Mouse (Mus musculus): ENCODE results near the gene Slc20a1. TPM values are rescaled to one million over a fixed set of nuclear protein-coding genes. Genes with fewer than 3 reads are reported as not detected.

The Slc20a1 gene
- 37.7 and 50.7 TPM in 2 replicates for polyA plus RNA-seq (2012; rRNA removed)
- 42.7 and 49.2 TPM in 2 replicates for polyA plus RNA-seq (2014; fragmentation: Nextera tagmentation; extraction: Ambion mirVana)

- peak within 1 kb of the TSS; percentile 73 for H3K27ac ChIP-seq
- peaks cover 27 to 31% of the 10 kb centered on the region in 2 experiments for H3K4me1 ChIP-seq (replicated peaks; ENCODE audit: control insufficient read depth in 2 of 2, insufficient read depth in 2 of 2, low read length in 1 of 2)
- ATAC-seq (ENCODE audit: insufficient read depth) (peak; percentile 98), DNase-seq (ENCODE audit: low read depth in 3 of 3, low spot score in 3 of 3) (peak; percentile 97 to 98 (median 97))
- TF ChIP-seq CTCF (IDR thresholded peaks at IDR 0.05; ENCODE audit: low read depth) = no peak
- no peak for TF ChIP-seq EP300 (IDR thresholded peaks at IDR 0.05; ENCODE audit: low read depth)
- no peaks in the 10 kb centered on the region for H3K27me3 ChIP-seq (ENCODE audit: control insufficient read depth, insufficient read depth, low read length)
- peaks cover 44% of the 10 kb centered on the region for H3K36me3 ChIP-seq (replicated peaks; ENCODE audit: control insufficient read depth, insufficient read depth, low read depth)
- H3K9me3 ChIP-seq (ENCODE audit: control insufficient read depth, low read length) = no peaks in the 10 kb centered on the region
- peak within 1 kb of the TSS; percentile 80 to 83 for H3K4me3 ChIP-seq (ENCODE audit: insufficient read depth in 1 of 2, low read depth in 2 of 2, low read length in 2 of 2)
- under 1% methylated on average over 96 of the region's 96 CpGs for WGBS (ENCODE audit: insufficient replicate concordance)
- peak within 1 kb of the TSS; percentile 93 for H3K9ac ChIP-seq (replicated peaks)
- H3K4me2 ChIP-seq (ENCODE audit: low read depth) = peak within 1 kb of the TSS; percentile 95
Observed at GRCm38 (mm10) chr2:129198436-129199327, at the start of gene Slc20a1. TSS of gene Slc20a1 (plus strand) at chr2:129198764.

DNA sequence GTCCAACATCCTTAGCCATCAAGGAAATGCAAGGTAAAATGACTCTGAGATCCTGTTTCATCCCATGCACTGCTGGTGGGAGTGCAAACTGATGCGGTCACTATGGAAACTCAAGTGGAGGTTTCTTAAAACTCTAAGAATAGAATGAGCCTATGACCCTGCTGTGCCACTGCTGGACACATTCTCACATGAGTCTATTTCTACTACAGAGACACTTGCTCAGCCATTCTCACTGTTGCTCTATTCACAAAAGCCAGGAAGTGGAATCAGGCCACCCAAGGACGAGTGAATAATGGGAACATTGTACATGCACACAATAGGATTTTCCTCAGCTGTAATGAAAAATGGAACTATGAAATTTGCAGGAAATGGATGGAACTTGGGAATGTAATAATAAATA is 49.7 kb upstream of the Slc20a1 start:
- WGBS (ENCODE audit: insufficient replicate concordance) = 54% methylated on average over 2 of the region's 2 CpGs
- Histone ChIP-seq H3K27ac (no peak overlapping the region), H3K9me3 (ENCODE audit: control insufficient read depth, low read length) (no peaks in the 10 kb centered on the region), H3K4me3 (ENCODE audit: insufficient read depth in 1 of 2, low read depth in 2 of 2, low read length in 2 of 2) (no peak overlapping the region), H3K36me3 (replicated peaks; ENCODE audit: control insufficient read depth, insufficient read depth, low read depth) (no peaks in the 10 kb centered on the region), H3K4me2 (ENCODE audit: low read depth) (no peak overlapping the region), H3K4me1 (replicated peaks; ENCODE audit: control insufficient read depth in 2 of 2, insufficient read depth in 2 of 2, low read length in 1 of 2) (no peaks in the 10 kb centered on the region), H3K27me3 (ENCODE audit: control insufficient read depth, insufficient read depth, low read length) (no peaks in the 10 kb centered on the region), H3K9ac (replicated peaks) (no peak overlapping the region)
- ATAC-seq (ENCODE audit: insufficient read depth) (no peak), DNase-seq (ENCODE audit: low read depth in 3 of 3, low spot score in 3 of 3) (no peak)
- no peak for TF ChIP-seq EP300 (IDR thresholded peaks at IDR 0.05; ENCODE audit: low read depth)
- no peak for TF ChIP-seq CTCF (IDR thresholded peaks at IDR 0.05; ENCODE audit: low read depth)

DNA sequence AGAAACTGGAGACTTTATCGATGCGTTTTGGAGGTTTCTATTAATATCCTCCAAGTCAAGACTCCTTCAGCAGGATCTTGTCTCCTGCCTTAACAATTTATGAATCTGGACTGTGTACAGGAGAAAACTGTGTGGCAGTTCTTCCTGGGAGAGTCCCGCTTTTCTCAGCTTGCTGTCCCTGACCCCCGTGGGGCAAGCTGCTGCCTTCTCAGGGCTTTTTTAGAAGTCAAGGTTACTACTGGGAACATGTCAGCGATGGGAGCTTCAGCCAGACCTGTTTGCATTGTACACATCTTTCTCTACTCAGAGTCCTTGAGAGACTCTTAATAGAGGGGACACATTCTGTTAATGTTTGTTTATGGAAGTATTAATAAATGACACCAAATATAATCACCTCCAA is 48.2 kb upstream of the Slc20a1 start:
- Histone ChIP-seq H3K9ac (replicated peaks) (no peak overlapping the region), H3K27ac (no peak overlapping the region), H3K36me3 (replicated peaks; ENCODE audit: control insufficient read depth, insufficient read depth, low read depth) (no peaks in the 10 kb centered on the region), H3K27me3 (ENCODE audit: control insufficient read depth, insufficient read depth, low read length) (no peaks in the 10 kb centered on the region), H3K4me3 (ENCODE audit: insufficient read depth in 1 of 2, low read depth in 2 of 2, low read length in 2 of 2) (no peak overlapping the region), H3K4me2 (ENCODE audit: low read depth) (no peak overlapping the region), H3K9me3 (ENCODE audit: control insufficient read depth, low read length) (no peaks in the 10 kb centered on the region), H3K4me1 (replicated peaks; ENCODE audit: control insufficient read depth in 2 of 2, insufficient read depth in 2 of 2, low read length in 1 of 2) (no peaks in the 10 kb centered on the region)
- no peak for TF ChIP-seq EP300 (IDR thresholded peaks at IDR 0.05; ENCODE audit: low read depth)
- no peak for TF ChIP-seq CTCF (IDR thresholded peaks at IDR 0.05; ENCODE audit: low read depth)
- 66% methylated on average over 5 of the region's 5 CpGs for WGBS (ENCODE audit: insufficient replicate concordance)
- ATAC-seq (ENCODE audit: insufficient read depth) (no peak), DNase-seq (ENCODE audit: low read depth in 3 of 3, low spot score in 3 of 3) (no peak)

- Histone ChIP-seq H3K4me3 (ENCODE audit: insufficient read depth in 1 of 2, low read depth in 2 of 2, low read length in 2 of 2) (no peak overlapping the region), H3K27me3 (ENCODE audit: control insufficient read depth, insufficient read depth, low read length) (no peaks in the 10 kb centered on the region), H3K27ac (no peak overlapping the region), H3K36me3 (replicated peaks; ENCODE audit: control insufficient read depth, insufficient read depth, low read depth) (no peaks in the 10 kb centered on the region), H3K9me3 (ENCODE audit: control insufficient read depth, low read length) (no peaks in the 10 kb centered on the region), H3K9ac (replicated peaks) (no peak overlapping the region), H3K4me1 (replicated peaks; ENCODE audit: control insufficient read depth in 2 of 2, insufficient read depth in 2 of 2, low read length in 1 of 2) (no peaks in the 10 kb centered on the region), H3K4me2 (ENCODE audit: low read depth) (no peak overlapping the region)
- no peak for TF ChIP-seq EP300 (IDR thresholded peaks at IDR 0.05; ENCODE audit: low read depth)
- ATAC-seq (ENCODE audit: insufficient read depth) = no peak
- DNase-seq (ENCODE audit: low read depth in 3 of 3, low spot score in 3 of 3) = no peak
- 60% methylated on average over 9 of the region's 9 CpGs for WGBS (ENCODE audit: insufficient replicate concordance)
Observed at GRCm38 (mm10) chr2:129151111-129151510, 47.5 kb upstream of the Slc20a1 start.

GRCm38 (mm10) chr2:129152751-129153150 is 45.8 kb upstream of the Slc20a1 start:
- H3K36me3 ChIP-seq (replicated peaks; ENCODE audit: control insufficient read depth, insufficient read depth, low read depth) = no peaks in the 10 kb centered on the region
- no peak overlapping the region for H3K4me3 ChIP-seq (ENCODE audit: insufficient read depth in 1 of 2, low read depth in 2 of 2, low read length in 2 of 2)
- DNase-seq (ENCODE audit: low read depth in 3 of 3, low spot score in 3 of 3) = no peak
- no peak overlapping the region for H3K27ac ChIP-seq
- no peaks in the 10 kb centered on the region for H3K27me3 ChIP-seq (ENCODE audit: control insufficient read depth, insufficient read depth, low read length)
- peaks cover 0 to 2% of the 10 kb centered on the region in 2 experiments; a peak in 1 of 4 replicates for H3K4me1 ChIP-seq (replicated peaks; ENCODE audit: control insufficient read depth in 2 of 2, insufficient read depth in 2 of 2, low read length in 1 of 2)
- ATAC-seq (ENCODE audit: insufficient read depth) = no peak
- no peaks in the 10 kb centered on the region for H3K9me3 ChIP-seq (ENCODE audit: control insufficient read depth, low read length)
- no peak overlapping the region for H3K4me2 ChIP-seq (ENCODE audit: low read depth)
- 65% methylated on average over 1 of the region's 1 CpGs for WGBS (ENCODE audit: insufficient replicate concordance)
- TF ChIP-seq CTCF (IDR thresholded peaks at IDR 0.05; ENCODE audit: low read depth) = peak; percentile 27; the same call in 1 of the 2 replicates
- TF ChIP-seq EP300 (IDR thresholded peaks at IDR 0.05; ENCODE audit: low read depth) = no peak
- no peak overlapping the region for H3K9ac ChIP-seq (replicated peaks)
